Mouse (Mus musculus) adrenal gland, adult (tissue): ENCODE measurements around the gene Ppp1r3f.

Experiments used
- DNase-seq, 2 experiments: peaks; one replicate each; pipeline ENCODE4 v3.0.0; 2022 to 2023; ENCODE audit warnings: low spot score in 1 of 2; ENCODE audit not compliant: inconsistent age in 2 of 2

Gene Ppp1r3f

DNA sequence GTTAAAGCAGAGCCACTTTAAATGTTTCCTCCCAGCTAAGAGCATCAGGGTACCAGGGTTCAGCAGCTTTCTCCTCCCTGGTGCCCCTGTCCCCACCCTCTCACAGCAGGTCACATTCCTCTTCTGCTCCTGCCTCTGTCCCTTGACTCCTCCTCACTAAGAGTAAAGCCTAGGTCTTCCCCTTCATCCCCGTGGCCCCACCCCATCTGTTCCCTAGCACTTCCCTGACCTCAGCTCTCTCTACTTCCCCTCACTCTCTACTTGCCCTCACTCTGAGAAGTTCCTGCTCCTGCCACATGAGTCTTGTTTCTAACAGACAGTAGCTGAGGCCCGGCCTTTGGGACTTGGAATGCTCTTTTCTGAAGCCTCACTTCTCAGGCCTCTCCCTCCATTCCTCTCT, 11.0 kb downstream of the Ppp1r3f start:
- DNase-seq, result no peak

DNA sequence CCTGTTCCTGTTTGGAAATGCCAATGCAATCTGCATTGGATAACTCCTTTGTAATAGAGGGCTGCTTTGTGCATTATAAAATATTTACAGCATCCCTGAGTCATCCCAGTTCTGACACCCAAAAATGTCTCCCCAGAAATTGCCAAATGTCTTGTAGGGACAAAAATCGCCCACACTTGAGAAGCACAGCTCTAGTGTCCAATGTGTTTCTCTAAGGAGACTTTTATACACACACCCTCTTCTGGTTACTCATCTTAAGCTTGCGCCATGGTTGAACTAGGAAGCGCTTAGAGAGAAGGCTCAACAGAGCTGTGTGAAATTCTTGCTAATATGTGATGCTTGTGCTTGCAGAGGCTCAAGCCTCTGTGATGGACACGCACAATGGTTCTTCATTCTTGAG, 20.6 kb downstream of the Ppp1r3f start:
- DNase-seq, result no peak

DNA sequence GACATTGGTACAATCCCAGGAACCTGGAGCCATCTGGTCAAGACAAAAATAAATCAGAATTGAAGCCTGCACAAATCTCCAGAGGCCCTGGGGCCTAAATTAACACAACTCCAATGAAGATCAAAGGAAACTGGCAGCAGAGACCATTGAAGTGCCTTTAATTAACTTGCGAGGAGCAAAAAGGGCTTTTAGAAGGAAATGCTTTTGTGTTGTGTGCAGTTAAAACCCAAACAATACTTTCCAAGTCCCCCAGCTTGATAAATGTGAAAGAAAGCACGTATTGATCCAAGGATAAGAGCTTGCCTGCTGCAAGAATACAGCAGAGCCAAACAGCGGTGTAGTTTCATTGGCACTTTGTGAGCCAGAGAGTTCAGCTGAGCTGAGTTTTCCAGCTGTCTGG, 49.1 kb downstream of the Ppp1r3f start:
- no peak for DNase-seq
